Mouse (Mus musculus): Measurements from ENCODE around the gene Capn11. TPM values are rescaled to one million over a fixed set of nuclear protein-coding genes. Genes with fewer than 3 reads are reported as not detected.

The Capn11 gene
- 0.06 and 1.9 TPM in 2 replicates for polyA plus RNA-seq (2012; rRNA removed)

DNA sequence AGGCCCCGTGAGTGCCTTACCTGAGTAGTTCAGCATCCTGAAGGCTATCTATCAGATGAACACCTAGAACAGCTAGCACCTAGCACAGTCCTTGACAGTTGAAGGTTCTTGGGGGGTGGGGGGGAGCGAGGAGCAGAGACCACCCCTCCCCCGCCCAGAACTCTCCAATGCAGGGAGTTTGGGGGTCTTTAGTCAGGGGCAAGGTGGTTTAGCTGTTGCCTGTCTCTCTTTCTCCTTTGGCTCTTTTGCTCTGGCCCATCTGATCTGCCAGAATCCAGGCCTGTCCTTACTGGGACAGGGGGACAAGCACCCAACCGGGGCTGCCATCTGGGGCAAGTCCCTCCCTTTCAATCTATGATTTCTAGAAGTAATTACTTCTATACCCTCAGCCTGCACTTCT, at the start of gene Capn11:
Gene Capn11 (minus strand): TSS at position 101 of the 400 bp plus-strand sequence.

DNA sequence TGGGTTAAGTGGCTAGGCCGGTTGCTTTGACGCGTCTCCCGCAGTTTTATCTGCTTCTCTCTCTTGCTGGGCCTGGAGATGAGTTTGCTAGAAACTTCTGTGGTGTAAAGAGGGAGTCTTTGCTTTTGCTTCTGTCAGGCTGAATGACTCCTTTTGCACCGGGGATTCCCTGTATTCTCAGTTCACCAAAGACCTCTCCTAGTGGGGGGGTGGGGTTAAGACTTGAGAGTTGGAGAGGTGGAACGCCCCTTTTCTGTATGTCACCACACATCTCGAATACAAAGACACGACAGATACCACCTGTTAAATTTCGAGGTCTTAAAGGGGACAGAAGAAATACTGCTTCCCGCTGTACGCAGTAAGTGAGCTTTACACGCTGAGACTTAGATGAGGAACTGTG, 27.6 kb upstream of the Capn11 start, which contains the start of gene Tmem63b:
Gene Tmem63b (minus strand): TSS at position 190 of the 400 bp plus-strand sequence.

DNA sequence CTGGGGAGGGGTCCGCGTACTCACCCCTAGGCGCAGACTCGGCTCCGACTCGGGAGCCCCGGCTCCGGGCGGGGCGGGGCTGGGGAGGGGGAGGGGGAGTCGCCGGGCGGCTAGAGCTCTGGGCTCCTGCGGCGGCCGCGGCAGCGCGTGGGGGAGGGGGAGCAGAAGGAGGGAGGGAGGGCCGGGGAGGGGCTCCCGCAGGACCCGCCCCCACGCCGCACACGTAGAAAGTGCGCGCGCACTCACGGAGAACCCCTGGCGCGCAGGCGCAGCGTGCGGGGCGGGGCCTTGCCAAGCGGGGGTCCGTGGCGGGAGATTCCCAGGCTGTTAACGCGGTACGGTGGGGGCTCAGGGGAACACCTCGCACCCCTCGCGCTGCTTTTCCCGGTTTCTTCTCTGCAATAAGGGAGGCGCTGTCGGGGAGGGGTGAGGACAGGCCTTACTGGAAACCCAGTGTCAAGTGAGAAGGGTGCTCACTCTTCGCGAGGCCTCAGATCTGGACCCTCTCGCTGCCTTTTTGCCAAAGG, 27.0 kb upstream of the Capn11 start, which contains the start of gene Mrpl14:
Gene Mrpl14 (plus strand): TSS at position 230 of the 527 bp plus-strand sequence.

DNA sequence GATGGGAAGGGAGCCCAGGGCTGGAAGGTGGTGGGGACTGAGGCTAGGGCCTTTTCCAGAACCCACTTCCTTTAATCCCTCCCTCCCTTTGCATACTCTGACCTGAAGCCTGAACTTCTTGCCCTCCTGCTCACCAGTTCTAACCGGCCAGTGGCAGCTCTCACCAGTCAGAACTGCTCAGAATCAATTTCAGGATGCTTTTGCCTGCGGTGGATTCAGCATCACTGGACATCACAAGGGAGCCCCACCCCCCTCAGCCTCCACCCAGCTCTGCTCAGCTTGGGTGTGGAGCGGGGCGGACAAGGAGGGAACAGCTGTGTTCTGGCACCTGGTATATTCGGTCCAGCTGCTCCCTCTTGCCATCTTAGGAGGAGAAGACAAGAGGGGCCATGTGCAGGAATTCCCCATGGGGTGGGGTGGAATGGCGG, 57.2 kb downstream of the Capn11 start, which contains the start of gene Mymx:
Gene Mymx (minus strand): TSS at position 226 of the 428 bp plus-strand sequence.

DNA sequence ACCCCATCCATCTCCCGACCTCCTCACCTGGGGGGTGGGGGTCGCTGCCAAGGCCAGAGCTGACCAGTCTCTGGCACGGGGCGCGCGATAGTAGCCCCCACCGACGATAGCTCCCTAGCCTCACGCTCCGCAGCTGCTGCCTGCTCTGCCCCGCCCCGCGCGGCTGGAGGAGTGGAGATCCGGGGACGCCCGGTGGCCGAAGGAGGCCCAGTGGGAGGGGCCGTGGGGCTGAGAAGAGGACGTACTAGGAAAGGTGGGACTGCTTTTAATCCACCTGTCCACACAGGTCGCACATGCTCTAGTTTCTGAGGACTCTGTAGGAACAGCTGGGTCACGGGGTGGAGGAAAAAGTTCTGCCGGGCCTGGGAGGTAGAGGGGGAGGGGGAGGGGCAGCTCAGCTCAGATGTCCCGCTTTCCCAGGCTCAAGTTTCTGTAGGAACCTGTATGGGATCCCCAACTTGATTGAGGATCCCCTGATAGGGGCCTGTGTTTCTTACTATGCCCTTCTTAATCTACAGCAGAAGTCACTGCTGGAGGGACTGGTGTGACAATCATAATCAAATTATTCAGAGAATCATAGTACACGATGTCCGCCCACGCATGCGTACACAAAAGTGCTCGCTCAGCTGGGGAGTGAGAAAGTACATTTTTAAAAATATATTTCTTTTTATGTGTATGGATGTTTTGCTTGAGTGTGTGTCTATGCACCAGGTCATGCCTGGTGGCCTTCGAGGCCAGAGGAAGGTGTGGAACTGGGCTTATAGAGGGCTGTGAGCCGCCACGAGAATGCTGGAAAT, 59.5 kb downstream of the Capn11 start, which contains the start of gene Slc29a1:
Gene Slc29a1 (minus strand): TSS at position 161 of the 797 bp plus-strand sequence.

Other genes starting within 250 kb of the Capn11 start
- 46.0 and 46.7 TPM in 2 replicates for gene Cdc5l, start 225.6 kb downstream of the Capn11 start, polyA plus RNA-seq (2012; rRNA removed)
- gene Spats1, start 183.9 kb downstream of the Capn11 start, polyA plus RNA-seq (2012; rRNA removed), result 0.57 and 0.85 TPM in 2 replicates
- gene Aars2, start 152.5 kb downstream of the Capn11 start, polyA plus RNA-seq (2012; rRNA removed), result 22.7 and 22.8 TPM in 2 replicates
- gene Tcte1, start 135.9 kb downstream of the Capn11 start, polyA plus RNA-seq (2012; rRNA removed), result 0.52 and 0.53 TPM in 2 replicates
- gene Tmem151b, start 109.6 kb downstream of the Capn11 start, polyA plus RNA-seq (2012; rRNA removed), result 27.9 and 29.9 TPM in 2 replicates
- gene Nfkbie, start 103.6 kb downstream of the Capn11 start, polyA plus RNA-seq (2012; rRNA removed), result 3.1 and 3.6 TPM in 2 replicates
- 68.9 and 77.4 TPM in 2 replicates for gene Slc35b2, start 95.5 kb downstream of the Capn11 start, polyA plus RNA-seq (2012; rRNA removed)
- 1,024 and 1,065 TPM in 2 replicates for gene Hsp90ab1, start 86.1 kb downstream of the Capn11 start, polyA plus RNA-seq (2012; rRNA removed)
- 47.3 and 50.7 TPM in 2 replicates for gene Slc29a1, start 59.7 kb downstream of the Capn11 start, polyA plus RNA-seq (2012; rRNA removed)
- 0.45 and 8.2 TPM in 2 replicates for gene Mymx, start 57.2 kb downstream of the Capn11 start, polyA plus RNA-seq (2012; rRNA removed)
- gene Mrpl14, start 27.0 kb upstream of the Capn11 start, polyA plus RNA-seq (2012; rRNA removed), result 87.6 and 93.0 TPM in 2 replicates
- gene Tmem63b, start 27.6 kb upstream of the Capn11 start, polyA plus RNA-seq (2012; rRNA removed), result 247 and 260 TPM in 2 replicates
- gene 1600014C23Rik, start 74.5 kb upstream of the Capn11 start, polyA plus RNA-seq (2012; rRNA removed), result 0.24 TPM in 1 of 2 replicates, not detected in the other